Mouse (Mus musculus) kidney, adult 11 months (tissue): ENCODE measurements around the gene Grin2b.

Source experiments
- DNase-seq: peaks from one replicate; pipeline ENCODE4 v3.0.0; 2022

Gene Grin2b

GRCm38 (mm10) chr6:135994691-135995090 lies 178.6 kb downstream of the Grin2b start:
- peak; percentile 20 for DNase-seq

- no peak for DNase-seq
These were observed 179.4 kb downstream of the Grin2b start for GRCm38 (mm10) chr6:135993897-135994296.

GRCm38 (mm10) chr6:135993378-135993777 lies 179.9 kb downstream of the Grin2b start:
- no peak for DNase-seq

- no peak for DNase-seq
These were observed 197.2 kb downstream of the Grin2b start for GRCm38 (mm10) chr6:135976106-135976505.

GRCm38 (mm10) chr6:135972481-135972880 lies 200.8 kb downstream of the Grin2b start:
- DNase-seq: no peak

GRCm38 (mm10) chr6:135971481-135971880 lies 201.8 kb downstream of the Grin2b start:
- no peak for DNase-seq

GRCm38 (mm10) chr6:135970716-135971318 lies 202.5 kb downstream of the Grin2b start:
- DNase-seq: no peak

GRCm38 (mm10) chr6:135961766-135962165 lies 211.5 kb downstream of the Grin2b start:
- DNase-seq: no peak

GRCm38 (mm10) chr6:135959629-135960028 lies 213.7 kb downstream of the Grin2b start:
- DNase-seq: no peak

- DNase-seq: no peak
These were observed 221.6 kb downstream of the Grin2b start for GRCm38 (mm10) chr6:135951666-135952065.

GRCm38 (mm10) chr6:135945511-135945910 lies 227.8 kb downstream of the Grin2b start:
- no peak for DNase-seq

- DNase-seq: no peak
These were observed 229.0 kb downstream of the Grin2b start for GRCm38 (mm10) chr6:135944358-135944757.

- DNase-seq: no peak
These were observed 230.1 kb downstream of the Grin2b start for GRCm38 (mm10) chr6:135943121-135943617.

- DNase-seq: no peak
These were observed 240.4 kb downstream of the Grin2b start for GRCm38 (mm10) chr6:135932924-135933323.

- no peak for DNase-seq
These were observed 240.9 kb downstream of the Grin2b start for GRCm38 (mm10) chr6:135932400-135932920.

- DNase-seq: peak; percentile 5
These were observed 255.6 kb downstream of the Grin2b start for GRCm38 (mm10) chr6:135917676-135918075.

GRCm38 (mm10) chr6:135914608-135915007 lies 258.7 kb downstream of the Grin2b start:
- no peak for DNase-seq

- no peak for DNase-seq
These were observed 261.2 kb downstream of the Grin2b start for GRCm38 (mm10) chr6:135912114-135912513.

GRCm38 (mm10) chr6:135911131-135911530 lies 262.2 kb downstream of the Grin2b start:
- no peak for DNase-seq

- peak; percentile 40 for DNase-seq
These were observed 265.6 kb downstream of the Grin2b start for GRCm38 (mm10) chr6:135907540-135908320.

- DNase-seq: no peak
These were observed 266.2 kb downstream of the Grin2b start for GRCm38 (mm10) chr6:135907137-135907536.

- no peak for DNase-seq
These were observed 268.9 kb downstream of the Grin2b start for GRCm38 (mm10) chr6:135904391-135904790.

- DNase-seq: no peak
These were observed 272.9 kb downstream of the Grin2b start for GRCm38 (mm10) chr6:135900410-135900809.

- DNase-seq: no peak
These were observed 274.1 kb downstream of the Grin2b start for GRCm38 (mm10) chr6:135899225-135899624.
